Mouse (Mus musculus) adrenal gland, postnatal 4 days (tissue): ENCODE measurements around the gene Acsl4. TPM values are rescaled to one million over a fixed set of nuclear protein-coding genes. Genes with fewer than 3 reads are reported as not detected.

ENCODE experiments used
- DNase-seq, 2 experiments: peaks; one replicate each; pipeline ENCODE4 v3.0.0; 2021 to 2022; ENCODE audit warnings: low spot score in 2 of 2, mixed read lengths in 2 of 2
- total RNA-seq, 2 experiments: library from RNA; stranded (reverse); gene quantifications; 2 replicates each; pipeline ENCODE4 v1.2.3; 2021

The Acsl4 gene
- total RNA-seq, 2 experiments from 2014 or later: 132 to 144 TPM

DNA sequence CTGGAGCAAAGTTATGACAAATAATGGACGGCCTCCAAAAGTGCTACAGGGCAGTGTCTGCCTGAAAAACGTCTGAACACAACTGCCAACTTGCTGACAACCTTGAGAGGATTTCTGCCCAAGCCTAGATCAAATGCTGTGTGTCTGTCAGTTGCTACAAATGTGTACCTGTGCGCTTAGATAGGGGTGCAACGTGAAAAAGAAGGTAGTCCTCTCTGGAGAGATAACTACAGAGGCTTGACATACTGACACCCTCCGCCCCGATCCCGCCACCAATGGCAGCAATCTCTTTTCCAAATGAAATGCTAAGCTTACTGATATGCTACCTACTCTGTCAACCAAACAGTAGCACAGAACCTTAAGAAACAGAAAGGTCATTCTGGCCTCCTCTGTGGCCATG, 31.3 kb downstream of the Acsl4 start:
- no peak for DNase-seq

DNA sequence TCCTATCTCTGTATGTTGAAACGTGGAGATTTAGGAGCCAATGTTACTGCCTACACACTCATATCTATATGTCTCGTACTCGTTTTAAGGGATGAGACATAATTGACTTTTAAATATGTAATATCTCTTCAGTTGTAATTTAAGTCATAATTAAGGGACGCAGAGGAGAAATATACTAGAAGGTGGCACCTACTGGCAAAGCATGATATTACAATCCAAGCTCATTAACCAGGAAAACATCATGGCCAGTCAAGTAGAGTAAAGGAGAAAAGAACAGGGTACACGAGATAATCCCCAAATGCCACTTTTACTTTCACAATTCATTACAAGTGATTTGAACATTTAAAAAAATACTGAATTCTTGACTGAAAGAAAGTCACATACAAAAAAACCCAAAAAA, 31.9 kb downstream of the Acsl4 start:
- DNase-seq: no peak

DNA sequence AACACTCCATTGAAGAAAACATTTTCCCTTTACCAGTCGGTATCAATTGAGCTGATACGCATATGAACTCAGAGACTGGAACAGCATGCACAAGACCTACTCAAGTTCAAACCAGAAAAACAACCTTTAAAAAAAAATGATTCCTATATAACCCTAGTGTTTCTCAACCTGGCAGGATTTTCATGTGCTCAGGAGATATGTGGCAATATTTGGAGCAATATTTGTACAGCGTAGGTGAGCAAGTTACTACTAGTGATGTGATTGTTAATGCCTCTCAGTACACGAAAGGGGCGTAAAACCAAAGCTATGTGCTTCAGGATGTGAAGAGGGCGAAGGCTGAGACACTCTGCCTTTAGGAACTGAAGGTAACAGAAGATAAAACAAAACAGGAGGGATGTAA, 54.1 kb downstream of the Acsl4 start:
- no peak for DNase-seq

DNA sequence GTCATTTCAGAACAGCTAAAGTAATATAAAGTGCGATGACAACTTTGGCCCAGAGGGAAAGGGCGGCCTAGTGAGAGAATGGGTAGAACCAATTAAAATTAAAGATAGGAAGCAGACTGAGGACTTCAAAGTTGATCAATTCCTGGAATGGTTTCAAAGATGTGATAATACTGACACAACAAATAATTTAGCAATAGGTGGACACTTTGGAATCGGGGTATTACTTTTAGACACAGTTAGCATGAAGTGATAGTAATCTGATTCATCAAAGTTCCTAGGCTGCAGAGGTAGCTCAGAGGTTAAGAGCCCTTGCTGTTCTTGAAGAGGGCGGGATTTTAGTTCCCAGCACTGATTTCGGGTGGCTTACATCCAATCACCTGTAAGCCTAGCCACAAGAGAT, 54.8 kb downstream of the Acsl4 start:
- DNase-seq: no peak

DNA sequence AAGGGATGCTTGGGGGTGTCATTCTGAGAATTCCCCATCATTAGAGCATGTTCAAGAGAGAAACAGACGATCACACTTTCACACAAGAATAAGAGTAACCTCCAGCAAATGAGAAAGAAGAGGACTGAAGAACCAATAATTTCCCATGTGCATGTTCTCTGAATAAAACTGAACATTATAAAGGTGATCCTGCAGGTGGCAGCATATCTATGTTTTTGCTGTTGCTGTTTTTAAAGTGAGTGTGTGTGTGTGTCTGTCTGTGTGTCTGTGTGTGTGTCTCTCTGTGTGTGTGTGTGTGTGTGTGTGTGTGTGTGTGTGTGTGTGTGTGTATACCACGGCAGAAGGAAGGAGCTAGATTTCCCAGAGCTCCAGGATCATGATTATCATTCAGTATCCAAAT, 64.6 kb downstream of the Acsl4 start:
- DNase-seq: no peak

DNA sequence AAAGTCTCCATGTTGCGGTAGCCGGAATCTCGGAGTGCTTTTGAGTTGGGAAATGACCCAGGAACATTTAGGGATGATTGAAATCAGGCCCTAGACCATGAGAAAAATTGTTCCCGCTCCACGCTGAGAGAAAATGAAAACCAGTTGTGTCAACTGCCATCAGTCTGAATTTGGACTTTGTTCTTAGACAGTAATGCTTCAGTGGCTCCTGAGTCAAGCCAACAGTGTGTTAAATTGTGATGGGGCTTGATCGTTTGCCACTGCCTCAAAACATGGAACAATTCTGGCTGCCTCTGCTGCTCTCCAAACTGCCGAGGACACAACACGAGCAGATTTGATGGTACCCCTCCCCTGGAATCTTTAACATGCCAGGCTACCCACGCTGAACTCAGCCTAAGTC, 74.2 kb downstream of the Acsl4 start:
- DNase-seq: no peak

DNA sequence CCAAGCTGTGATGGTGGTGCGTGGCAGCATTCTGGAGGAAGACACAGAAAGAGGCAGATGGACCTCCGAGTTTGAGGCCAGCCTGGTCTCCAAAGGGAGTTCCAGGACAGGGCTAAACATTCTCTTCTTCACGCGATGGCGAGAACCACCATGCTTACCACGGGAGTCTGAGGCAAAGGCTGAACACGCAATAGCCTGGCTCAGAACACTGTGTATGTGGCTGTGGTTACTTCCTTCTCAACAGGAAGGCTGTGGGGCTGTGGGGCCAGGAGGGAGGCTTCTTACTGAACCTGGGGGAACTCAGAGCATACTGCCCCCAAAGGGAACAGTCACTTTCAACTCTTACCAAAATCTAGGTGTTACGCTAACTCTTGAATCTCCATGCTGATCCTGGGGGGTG, 75.1 kb downstream of the Acsl4 start:
- no peak for DNase-seq

DNA sequence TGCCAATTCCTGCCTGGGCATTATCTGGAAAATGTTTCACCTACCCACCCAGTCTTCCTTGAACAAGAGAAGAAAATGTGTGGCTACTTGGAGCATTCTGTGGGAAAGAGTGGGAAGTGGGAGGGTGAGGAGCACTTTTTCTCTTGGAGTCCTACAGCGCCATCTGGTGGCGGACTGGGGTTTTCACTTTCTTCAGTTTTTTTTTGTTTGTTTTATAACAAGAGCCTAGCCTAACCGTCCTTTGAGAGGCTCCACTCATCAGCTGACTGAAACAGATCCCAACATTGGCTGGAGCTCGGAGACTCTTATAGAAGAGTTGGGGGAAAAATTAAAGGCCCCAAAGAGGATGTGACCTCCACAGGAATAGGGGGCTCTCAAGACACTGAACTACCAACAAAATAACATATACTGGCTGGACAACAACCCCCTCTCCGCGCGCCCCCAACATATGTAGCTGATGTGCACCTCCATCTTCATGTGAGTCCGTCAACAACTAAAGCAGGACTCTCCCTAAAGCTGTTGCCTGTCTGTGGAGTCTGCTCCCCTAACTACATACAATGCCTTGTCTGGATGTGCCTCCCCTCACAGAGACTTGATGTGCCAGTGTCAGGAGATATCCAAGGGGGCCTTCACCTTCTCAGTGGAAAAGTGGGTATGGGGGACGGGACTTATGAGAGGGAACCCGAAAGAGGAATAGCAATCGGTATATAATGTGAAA, 75.9 kb downstream of the Acsl4 start:
- peak in 1 of 2 experiments; percentile 25 for DNase-seq

DNA sequence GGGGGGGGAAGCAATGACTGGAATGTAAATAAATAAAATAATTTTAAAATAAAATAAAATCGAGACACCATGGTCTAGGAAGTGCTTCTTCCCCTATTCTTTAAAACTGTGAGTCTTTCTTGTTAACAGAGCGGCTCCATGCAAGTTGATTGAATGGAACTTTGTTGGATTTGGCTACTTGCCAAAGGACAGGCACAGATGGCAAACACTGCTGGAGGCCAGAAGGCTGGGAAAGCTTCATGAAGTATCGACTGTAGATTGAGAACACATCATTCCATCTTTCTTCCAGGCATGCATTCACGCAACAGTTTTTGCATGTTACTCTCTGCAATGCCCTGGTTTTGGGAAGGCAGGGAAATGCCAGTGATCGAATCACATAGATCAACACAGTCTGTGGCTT, 79.9 kb downstream of the Acsl4 start:
- no peak for DNase-seq

DNA sequence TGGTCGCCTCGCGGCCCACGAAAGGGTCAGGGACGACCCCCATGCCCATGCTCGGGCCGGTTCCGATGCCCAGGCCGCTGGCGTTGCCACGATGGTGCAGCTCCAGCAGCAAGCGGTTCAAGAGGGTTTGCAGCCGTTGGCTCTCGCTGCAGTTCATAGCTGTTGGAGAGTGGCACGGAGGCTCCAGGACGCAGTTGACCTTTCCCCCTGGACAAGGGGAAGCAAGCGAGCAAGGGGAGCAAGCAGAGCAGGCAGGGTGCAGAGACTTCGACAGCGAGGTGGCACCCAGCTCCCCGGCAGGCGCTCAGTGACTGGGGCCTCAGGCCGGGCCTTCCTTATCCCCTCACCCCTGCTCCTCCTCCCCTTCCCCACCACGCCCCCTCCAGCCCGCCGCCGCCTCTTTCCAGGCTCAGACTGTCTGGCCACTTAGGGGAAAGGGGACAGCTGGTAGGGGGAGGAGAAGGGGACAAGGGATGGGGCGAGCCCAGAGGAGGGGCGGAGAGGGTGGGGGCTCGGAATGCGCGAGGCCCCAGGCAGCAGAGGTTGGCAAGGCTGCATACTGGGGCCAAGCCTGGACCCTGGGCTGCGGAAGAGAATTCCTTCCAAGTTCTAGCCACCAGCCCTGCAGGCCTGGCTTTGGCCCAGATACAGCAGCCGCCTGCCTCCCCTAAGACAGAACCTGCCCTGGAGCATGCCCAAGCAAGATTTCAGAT, 84.3 kb downstream of the Acsl4 start, which contains the start of gene Kcne1l:
Gene Kcne1l, minus strand, starts transcription at position 426 of the 713 bp plus-strand sequence.
- no peak for DNase-seq

DNA sequence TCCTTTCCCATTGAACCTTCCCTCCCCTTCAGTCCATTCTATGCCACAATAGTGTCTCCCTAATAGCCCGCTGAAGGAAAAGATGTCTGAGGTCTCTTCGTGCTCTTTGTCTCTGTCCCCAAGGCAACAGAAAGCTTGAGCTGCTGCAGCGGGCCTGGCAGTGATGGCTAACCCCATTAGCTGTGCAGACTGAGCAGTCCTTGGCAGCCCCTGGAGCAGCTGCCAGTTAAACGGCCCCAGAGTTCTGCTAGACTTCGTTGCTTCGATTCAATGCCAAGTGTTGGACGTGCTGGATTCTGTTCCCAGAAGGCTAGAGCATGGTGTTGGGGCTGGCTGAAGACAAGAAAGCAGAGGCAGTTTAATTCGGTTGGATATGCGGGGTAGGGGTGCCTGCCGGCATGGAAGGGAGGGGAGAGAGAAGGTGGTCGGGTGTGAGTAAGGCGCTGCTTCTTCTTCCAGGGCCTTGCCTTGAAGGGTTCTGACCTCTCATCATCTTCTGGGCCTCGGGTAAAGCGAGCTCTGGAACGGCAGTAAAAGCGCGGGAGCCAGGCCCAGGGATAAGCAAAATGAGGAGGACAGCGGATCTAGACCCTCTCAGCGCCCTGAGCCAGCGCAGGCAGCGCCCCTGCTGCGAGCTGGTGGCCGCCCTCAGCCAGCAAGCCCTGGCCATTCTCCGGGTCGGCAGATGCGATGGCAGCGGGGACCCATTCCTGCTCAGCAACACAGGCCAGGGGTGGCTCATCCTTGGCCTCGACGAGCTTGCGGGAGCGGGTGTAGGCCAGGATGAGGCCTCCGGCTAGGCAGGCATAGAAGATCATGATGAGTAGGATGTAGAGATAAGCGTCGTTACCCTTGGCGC, 85.1 kb downstream of the Acsl4 start:
- DNase-seq: no peak

DNA sequence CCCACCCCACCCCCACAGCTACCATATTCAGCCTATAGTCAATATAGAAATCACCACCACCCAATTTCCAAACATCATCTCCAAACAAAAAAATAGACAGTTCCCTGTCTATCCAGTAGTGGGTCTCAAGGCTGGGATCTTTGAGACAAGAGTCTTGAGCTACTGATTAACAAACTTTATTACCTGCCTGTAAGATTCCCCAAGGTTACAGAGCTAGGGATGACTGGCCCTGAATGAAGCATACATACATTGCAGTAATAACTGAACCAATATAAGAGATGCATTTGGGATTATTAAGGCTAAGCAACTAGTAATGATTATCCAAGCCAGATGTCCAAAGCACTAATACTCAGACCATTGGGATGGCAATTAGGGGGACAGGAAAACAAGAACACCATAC, 85.7 kb downstream of the Acsl4 start:
- no peak for DNase-seq

DNA sequence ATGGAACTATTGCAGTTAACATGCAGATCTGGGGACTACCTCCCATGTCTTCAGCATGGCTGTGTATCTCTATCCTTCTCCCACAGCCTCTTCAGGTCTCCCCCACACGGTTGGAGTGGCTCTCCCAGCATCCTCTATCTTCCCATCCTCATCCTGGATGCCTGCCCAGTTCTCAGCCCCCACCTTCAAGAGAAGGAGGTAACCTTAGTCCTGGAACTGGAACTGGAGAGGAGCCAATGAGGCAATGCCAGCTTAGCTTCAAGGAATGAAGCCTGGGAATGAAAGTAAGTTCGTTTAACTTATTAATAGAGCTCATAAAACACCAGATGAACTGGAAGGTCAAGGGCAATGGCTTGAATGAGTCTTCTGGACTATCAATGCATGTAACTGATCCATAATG, 86.9 kb downstream of the Acsl4 start:
- no peak for DNase-seq

DNA sequence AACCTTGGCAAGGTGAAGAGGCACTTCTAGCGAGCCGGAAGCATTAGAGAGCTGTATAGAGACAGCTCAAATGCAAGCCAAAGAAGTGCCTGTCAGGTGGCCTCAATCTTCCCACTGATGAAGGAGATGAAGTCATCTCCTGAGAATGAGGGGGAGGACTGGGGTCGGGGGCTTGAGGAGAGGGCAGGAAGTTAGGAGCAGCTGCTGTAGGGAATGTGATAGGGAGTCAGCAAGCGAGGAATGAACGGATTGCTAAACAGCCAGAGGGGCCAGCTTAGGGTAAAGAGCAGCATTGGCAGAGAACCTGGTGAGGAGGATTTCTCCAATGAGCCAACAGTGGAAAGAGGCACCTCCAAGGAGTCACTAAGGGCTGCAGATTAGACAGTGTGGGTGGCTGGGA, 104.4 kb downstream of the Acsl4 start:
- no peak for DNase-seq

DNA sequence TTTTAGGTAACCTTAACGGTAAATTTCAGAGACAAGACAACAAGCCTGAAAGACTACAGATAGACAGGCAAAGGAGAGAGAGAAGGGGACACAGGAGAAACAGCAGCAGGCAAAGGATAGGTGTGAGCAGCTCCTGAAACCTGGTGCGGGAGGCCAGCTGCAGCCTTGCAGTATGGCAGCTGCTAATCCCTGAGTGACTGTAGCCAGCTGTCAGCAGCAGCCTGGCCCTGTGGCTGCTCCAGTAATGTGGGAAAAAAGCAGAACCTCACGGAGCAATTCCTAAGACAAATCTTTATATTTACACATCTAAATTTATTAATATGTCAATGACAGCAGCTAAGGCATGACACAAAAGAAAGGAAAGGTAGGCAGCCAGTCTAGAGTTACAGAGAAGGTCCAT, 113.8 kb downstream of the Acsl4 start:
- DNase-seq: no peak

DNA sequence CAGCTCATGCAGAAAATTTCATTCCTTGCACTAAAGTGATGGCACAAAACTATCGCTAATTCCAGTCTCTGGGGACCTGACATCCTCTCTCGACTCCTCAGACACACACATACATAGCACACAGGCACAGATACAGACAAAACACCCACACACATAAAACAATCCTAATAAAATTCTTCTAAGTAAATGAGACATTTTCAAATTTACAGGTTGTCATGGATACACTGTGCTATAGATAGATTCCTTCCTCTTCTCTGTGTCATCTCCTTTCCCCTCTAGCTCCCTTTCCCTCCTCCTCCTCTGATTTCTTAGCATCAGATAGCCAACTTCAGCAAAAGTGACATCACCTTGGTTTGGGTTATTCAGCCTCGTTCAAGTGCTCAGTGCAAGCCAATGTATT, 114.3 kb downstream of the Acsl4 start:
- no peak for DNase-seq

Other genes starting within 250 kb of the Acsl4 start
- under 1 TPM in 1 of 2 experiments, not detected in 1; 0.06 TPM for gene Gucy2f, start 193.6 kb downstream of the Acsl4 start, total RNA-seq
- 10 to 100 TPM; 16.6 to 17.1 TPM for gene Nxt2, start 163.8 kb downstream of the Acsl4 start, total RNA-seq
- 1 to 10 TPM; 4.0 to 4.5 TPM for gene Kcne1l, start 84.2 kb downstream of the Acsl4 start, total RNA-seq